Mouse (Mus musculus): ENCODE data around the gene Ceacam19.

Gene Ceacam19

GRCm38 (mm10) chr7:19910421-19911291, 22.9 kb upstream of the Ceacam19 start:
- in situ Hi-C loops (cut with MboI; ENCODE audit: low pct_unique_long_range_greater_than_20kb in 1 of 2, low sequenced_read_pairs in 2 of 2, unreplicated experiment in 1 of 2): loop anchor here in 1 of 2 experiments (5.0 kb wide), 1 partner anchor 47 kb away; no protein-coding TSS in a partner anchor

GRCm38 (mm10) chr7:19889881-19890280, 2.1 kb upstream of the Ceacam19 start:
- in situ Hi-C loops (cut with MboI; ENCODE audit: low pct_unique_long_range_greater_than_20kb in 1 of 2, low sequenced_read_pairs in 2 of 2, unreplicated experiment in 1 of 2): no loop called here

- in situ Hi-C loops (cut with MboI; ENCODE audit: low pct_unique_long_range_greater_than_20kb in 1 of 2, low sequenced_read_pairs in 2 of 2, unreplicated experiment in 1 of 2): no loop called here
Observed at GRCm38 (mm10) chr7:19880754-19881153, 7.0 kb downstream of the Ceacam19 start.

DNA sequence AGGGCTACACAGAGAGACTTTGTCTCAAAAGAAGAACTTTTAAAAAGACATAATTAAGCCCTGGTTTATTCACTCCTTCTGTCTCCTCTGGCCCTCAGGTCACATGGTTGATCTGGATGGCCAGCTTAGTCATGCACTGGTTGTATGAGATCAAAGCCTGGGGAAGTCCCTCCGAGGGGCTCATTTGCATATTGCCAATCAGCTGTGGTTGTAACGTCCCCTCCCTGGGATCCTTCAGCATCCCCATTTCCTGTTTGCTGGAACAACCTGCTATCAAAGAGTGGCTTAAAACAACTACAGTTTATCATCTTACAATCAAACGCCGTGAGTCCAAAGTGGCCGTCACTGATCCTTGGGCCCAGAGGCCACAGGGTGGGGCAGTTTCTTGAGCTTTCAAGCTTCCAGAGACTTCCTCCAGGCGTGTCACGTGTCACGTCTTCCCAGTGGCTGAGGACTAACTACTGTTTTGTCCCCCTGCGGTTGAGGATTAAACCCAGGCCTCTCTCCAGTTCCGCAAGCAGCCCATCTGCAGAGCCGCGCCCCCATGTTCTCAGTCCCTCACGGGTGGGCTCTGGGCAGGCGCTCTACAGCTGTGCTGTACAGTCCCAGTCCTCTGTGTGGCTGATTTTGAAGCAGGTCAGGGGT, 10.9 kb downstream of the Ceacam19 start:
- in situ Hi-C loops (cut with MboI; ENCODE audit: low pct_unique_long_range_greater_than_20kb in 1 of 2, low sequenced_read_pairs in 2 of 2, unreplicated experiment in 1 of 2): loop anchor here in 1 of 2 experiments (5.0 kb wide), 1 partner anchor 90 kb away; the partner anchor contains the start of gene Ceacam20

DNA sequence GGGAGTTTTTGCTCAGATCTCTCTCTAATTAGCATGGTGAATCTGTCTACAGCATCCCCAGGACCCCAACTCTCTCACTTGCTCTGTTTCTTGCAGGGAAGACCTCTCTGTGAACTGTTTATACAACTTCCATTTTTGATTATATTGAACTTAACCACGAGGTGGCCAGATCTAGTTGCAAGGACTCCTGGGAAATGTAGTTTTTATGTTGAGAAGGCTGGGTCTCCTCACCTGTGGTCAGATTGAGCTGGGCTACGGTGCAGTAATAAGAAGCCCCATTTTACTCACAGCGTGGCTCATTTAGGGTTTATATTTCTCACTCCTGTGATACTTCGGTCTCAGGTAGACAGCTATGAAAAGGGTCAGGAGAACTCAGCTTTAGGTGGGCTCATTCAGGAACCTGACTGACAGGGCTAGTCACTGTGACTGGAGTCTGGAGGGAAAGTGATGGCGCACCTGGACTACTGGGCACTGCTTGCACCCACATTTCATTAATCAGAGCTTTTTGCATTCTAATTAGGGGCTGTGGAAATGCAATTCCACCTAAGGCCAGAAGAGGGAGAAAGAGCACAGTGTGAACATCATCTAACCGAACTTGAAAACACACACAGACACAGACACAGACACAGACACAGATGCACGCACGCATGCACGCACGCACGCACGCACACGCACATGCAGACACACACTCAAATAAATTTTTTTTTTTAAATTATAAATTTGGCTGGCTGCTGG, 11.7 kb downstream of the Ceacam19 start:
- in situ Hi-C loops (cut with MboI; ENCODE audit: low pct_unique_long_range_greater_than_20kb in 1 of 2, low sequenced_read_pairs in 2 of 2, unreplicated experiment in 1 of 2): loop anchor here in 1 of 2 experiments (5.0 kb wide), 1 partner anchor 91 kb away; the partner anchor contains the start of gene Ceacam20

DNA sequence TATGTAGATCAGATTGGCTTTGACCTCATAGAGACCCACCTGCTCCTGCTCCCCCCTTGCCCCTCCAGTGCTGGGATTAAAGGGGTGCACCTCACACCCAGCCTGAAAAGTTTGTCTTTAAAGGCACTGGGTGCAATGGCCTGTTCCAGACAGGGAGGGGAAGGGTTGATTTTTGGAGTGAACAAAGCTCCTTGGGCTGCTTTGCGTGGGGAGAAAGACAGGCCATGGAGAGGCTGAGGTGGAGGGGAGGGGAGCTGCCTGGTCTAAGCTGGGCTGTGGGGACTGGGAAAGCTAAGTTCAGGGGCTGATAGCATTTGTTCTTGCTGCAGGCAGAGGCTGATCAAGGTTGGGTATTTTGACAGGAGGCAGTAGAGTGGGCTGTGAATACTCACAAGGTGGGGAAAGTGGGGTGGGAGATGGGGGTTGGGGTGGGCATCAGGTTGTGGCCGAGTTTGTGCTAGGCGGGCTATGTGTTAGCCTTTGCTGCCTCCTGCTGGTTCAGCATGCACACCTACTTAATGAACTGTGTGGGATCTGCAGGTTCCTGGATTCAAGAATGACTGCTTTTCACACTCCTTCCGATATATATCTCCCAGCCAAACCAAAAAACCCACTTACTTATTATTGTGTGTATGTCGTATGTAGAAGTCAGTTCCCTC, 15.7 kb downstream of the Ceacam19 start:
- in situ Hi-C loops (cut with MboI; ENCODE audit: low pct_unique_long_range_greater_than_20kb in 1 of 2, low sequenced_read_pairs in 2 of 2, unreplicated experiment in 1 of 2): loop anchor here (5.0 kb wide), 1 partner anchor 70 kb away; no protein-coding TSS in a partner anchor

DNA sequence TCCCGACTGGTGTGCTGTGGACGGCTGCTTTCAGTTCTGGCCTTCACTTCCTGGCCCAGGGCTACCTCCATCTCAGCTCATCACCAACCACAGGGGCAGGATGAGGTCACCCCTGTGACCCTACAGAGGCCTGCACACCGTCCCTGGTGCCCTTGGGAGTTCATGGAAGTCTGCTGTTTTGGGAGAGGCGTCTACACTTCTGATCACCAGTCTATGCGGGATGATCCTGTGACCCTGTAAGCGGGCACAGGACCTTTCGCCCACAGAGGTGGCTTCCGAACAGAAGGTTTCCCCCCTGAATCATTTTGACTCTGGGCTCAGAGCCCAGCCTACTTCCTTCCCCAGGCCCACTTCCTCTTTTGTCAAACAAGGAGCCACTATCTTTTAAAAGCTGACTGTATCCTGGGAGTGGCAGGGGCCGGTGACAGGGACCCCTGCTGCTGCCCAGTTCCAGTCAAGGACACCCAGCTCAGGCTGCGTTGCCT, 16.6 kb downstream of the Ceacam19 start:
- in situ Hi-C loops (cut with MboI; ENCODE audit: low pct_unique_long_range_greater_than_20kb in 1 of 2, low sequenced_read_pairs in 2 of 2, unreplicated experiment in 1 of 2): loop anchor here (5.0 kb wide), 1 partner anchor 69 kb away; no protein-coding TSS in a partner anchor

- in situ Hi-C loops (cut with MboI; ENCODE audit: low pct_unique_long_range_greater_than_20kb in 1 of 2, low sequenced_read_pairs in 2 of 2, unreplicated experiment in 1 of 2): no loop called here
Observed at GRCm38 (mm10) chr7:19867751-19868399, 19.9 kb downstream of the Ceacam19 start.

GRCm38 (mm10) chr7:19866490-19866889, 21.3 kb downstream of the Ceacam19 start:
- in situ Hi-C loops (cut with MboI; ENCODE audit: low pct_unique_long_range_greater_than_20kb in 1 of 2, low sequenced_read_pairs in 2 of 2, unreplicated experiment in 1 of 2): no loop called here

- in situ Hi-C loops (cut with MboI; ENCODE audit: low pct_unique_long_range_greater_than_20kb in 1 of 2, low sequenced_read_pairs in 2 of 2, unreplicated experiment in 1 of 2): no loop called here
Observed at GRCm38 (mm10) chr7:19865246-19866036, 22.3 kb downstream of the Ceacam19 start.

DNA sequence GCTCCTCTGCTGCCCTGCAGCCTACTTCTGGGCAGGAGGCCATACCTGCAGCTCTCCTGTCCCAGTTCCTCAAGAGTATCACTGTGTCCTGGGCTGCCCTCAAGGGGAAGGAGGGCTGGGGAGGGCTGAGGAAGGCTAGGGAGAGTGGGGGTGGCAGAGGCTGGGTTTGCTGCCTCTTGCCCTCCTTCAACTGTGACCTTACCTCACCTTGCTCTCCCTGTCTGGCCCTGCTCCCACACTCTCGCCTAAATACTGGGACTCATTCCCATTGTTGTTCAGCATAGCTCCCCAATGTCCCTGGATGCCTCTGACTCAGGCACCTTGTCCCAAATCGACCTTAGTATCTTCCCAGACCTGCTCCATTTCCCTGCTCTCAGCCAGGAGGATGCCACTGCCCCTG, 23.5 kb downstream of the Ceacam19 start:
- in situ Hi-C loops (cut with MboI; ENCODE audit: low pct_unique_long_range_greater_than_20kb in 1 of 2, low sequenced_read_pairs in 2 of 2, unreplicated experiment in 1 of 2): no loop called here

GRCm38 (mm10) chr7:19861199-19861598, 26.6 kb downstream of the Ceacam19 start, which contains the start of gene Ceacam16:
TSS of gene Ceacam16 (minus strand) at chr7:19861299.
- in situ Hi-C loops (cut with MboI; ENCODE audit: low pct_unique_long_range_greater_than_20kb in 1 of 2, low sequenced_read_pairs in 2 of 2, unreplicated experiment in 1 of 2): no loop called here

- in situ Hi-C loops (cut with MboI; ENCODE audit: low pct_unique_long_range_greater_than_20kb in 1 of 2, low sequenced_read_pairs in 2 of 2, unreplicated experiment in 1 of 2): no loop called here
Observed at GRCm38 (mm10) chr7:19859740-19860139, 28.0 kb downstream of the Ceacam19 start.

GRCm38 (mm10) chr7:19856283-19856682, 31.5 kb downstream of the Ceacam19 start:
- in situ Hi-C loops (cut with MboI; ENCODE audit: low pct_unique_long_range_greater_than_20kb in 1 of 2, low sequenced_read_pairs in 2 of 2, unreplicated experiment in 1 of 2): no loop called here

GRCm38 (mm10) chr7:19855663-19856062, 32.1 kb downstream of the Ceacam19 start:
- in situ Hi-C loops (cut with MboI; ENCODE audit: low pct_unique_long_range_greater_than_20kb in 1 of 2, low sequenced_read_pairs in 2 of 2, unreplicated experiment in 1 of 2): no loop called here

DNA sequence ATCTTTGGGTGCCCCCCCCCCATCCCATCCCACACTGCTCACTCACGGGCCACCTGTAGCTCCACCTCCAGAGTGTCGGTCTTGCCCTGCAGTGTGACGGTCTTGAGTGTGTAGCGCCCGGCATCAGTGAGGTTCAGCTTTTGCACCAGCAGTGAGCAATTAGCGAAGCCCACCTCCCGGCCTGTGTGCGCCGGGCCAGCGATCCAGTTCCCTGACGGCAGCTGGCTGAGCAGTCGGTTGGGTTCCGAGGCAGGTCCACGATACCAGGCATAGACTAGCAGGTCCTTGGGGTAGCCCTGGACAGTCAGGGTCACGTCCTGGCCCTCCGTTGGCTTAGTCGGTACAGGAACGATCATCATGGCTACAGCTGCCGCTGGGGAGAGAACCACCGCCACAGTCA, 34.2 kb downstream of the Ceacam19 start:
- in situ Hi-C loops (cut with MboI; ENCODE audit: low pct_unique_long_range_greater_than_20kb in 1 of 2, low sequenced_read_pairs in 2 of 2, unreplicated experiment in 1 of 2): no loop called here

Data from mouse embryonic stem cell (cell line).